Mouse (Mus musculus) ES-Bruce4 (cell line): ENCODE results near the gene Ccdc60. TPM values are rescaled to one million over a fixed set of nuclear protein-coding genes. Genes with fewer than 3 reads are reported as not detected.
"Not testable (repeated sequence)": the region's sequence is repeated elsewhere in the genome, so short reads cannot be mapped to it uniquely, and the experiment has no call there.

Source experiments
- H3K27ac ChIP-seq: 2 replicates; pipeline ENCODE4 v1.5.1; 2012; ENCODE audit warnings: low read length, inconsistent platforms; ENCODE audit not compliant: insufficient read depth
- H3K27me3 ChIP-seq: 2 replicates; pipeline ENCODE4 v1.6.1; 2012; ENCODE audit warnings: mild to moderate bottlenecking, low read length, inconsistent platforms; ENCODE audit not compliant: control insufficient read depth, poor library complexity, insufficient read depth, severe bottlenecking
- H3K36me3 ChIP-seq: 2 replicates; pipeline ENCODE4 v1.6.1; 2012; ENCODE audit warnings: inconsistent platforms, mild to moderate bottlenecking, low read length, moderate library complexity; ENCODE audit not compliant: control insufficient read depth, poor library complexity, insufficient read depth, severe bottlenecking
- H3K4me1 ChIP-seq: one replicate; pipeline ENCODE4 v1.8.1; 2011; ENCODE audit warnings: low read length; ENCODE audit not compliant: control insufficient read depth, insufficient read depth
- H3K4me3 ChIP-seq: 2 replicates; pipeline ENCODE4 v1.5.1; 2011; ENCODE audit warnings: low read depth, mild to moderate bottlenecking, low read length
- H3K9ac ChIP-seq: 2 replicates; pipeline ENCODE4 v1.6.1; 2012; ENCODE audit warnings: low read depth, mild to moderate bottlenecking, inconsistent platforms; ENCODE audit not compliant: poor library complexity, severe bottlenecking
- H3K9me3 ChIP-seq: replicated peaks from 2 replicates; pipeline ENCODE4 v1.6.1; 2012; ENCODE audit warnings: mild to moderate bottlenecking, low read length, inconsistent platforms; ENCODE audit not compliant: control insufficient read depth, poor library complexity, insufficient read depth, severe bottlenecking
- CTCF ChIP-seq: IDR thresholded peaks from one replicate; pipeline ENCODE4 v1.8.1; 2011; ENCODE audit warnings: low read depth, low read length
- EP300 ChIP-seq: IDR thresholded peaks from 2 replicates; pipeline ENCODE4 v1.6.1; 2011; ENCODE audit warnings: low read depth, low read length; ENCODE audit not compliant: insufficient read depth
- POLR2A ChIP-seq: IDR thresholded peaks from one replicate; pipeline ENCODE4 v1.8.1; 2011; ENCODE audit warnings: low read length; ENCODE audit not compliant: insufficient read depth
- polyA plus RNA-seq: library from polyadenylated mRNA; stranded (reverse); fragments of >200 nt; gene quantifications from 2 replicates; pipeline ENCODE4 v1.2.4, GENCODE M21; 2011; ENCODE audit warnings: low read depth; ENCODE audit not compliant: missing spikeins, insufficient read depth, insufficient read length

The Ccdc60 gene
- polyA plus RNA-seq, 1 experiment: 3.0 TPM

GRCm38 (mm10) chr5:116166965-116167364 is 121.8 kb downstream of the Ccdc60 start:
- Histone ChIP-seq H3K9me3 (peaks cover 3% of the 10 kb centered on the region; the same call in 1 of the 2 replicates), H3K4me3 (no peak overlapping the region)
- TF ChIP-seq POLR2A: no peak
- TF ChIP-seq CTCF: no peak
- TF ChIP-seq EP300: no peak

GRCm38 (mm10) chr5:116165203-116165888 is 123.4 kb downstream of the Ccdc60 start:
- Histone ChIP-seq H3K9me3 (peaks cover 2% of the 10 kb centered on the region; the same call in 1 of the 2 replicates), H3K9ac (no peak overlapping the region), H3K27me3 (no peaks in the 10 kb centered on the region; the same call in 1 of the 2 replicates), H3K4me1 (peaks cover 3% of the 10 kb centered on the region), H3K36me3 (no peaks in the 10 kb centered on the region), H3K4me3 (no peak overlapping the region), H3K27ac (no peak overlapping the region)
- no peak for TF ChIP-seq CTCF
- TF ChIP-seq EP300: no peak
- no peak for TF ChIP-seq POLR2A

More at GRCm38 (mm10) chr5:116166965-116167364, 121.8 kb downstream of the Ccdc60 start:
- Histone ChIP-seq H3K4me1 (peaks cover 3% of the 10 kb centered on the region), H3K27me3 (no peaks in the 10 kb centered on the region; the same call in 1 of the 2 replicates), H3K27ac (no peak overlapping the region), H3K9ac (no peak overlapping the region), H3K36me3 (no peaks in the 10 kb centered on the region)

GRCm38 (mm10) chr5:116154811-116155210 is 134.0 kb downstream of the Ccdc60 start:
- Histone ChIP-seq H3K9me3 (peaks cover 19% of the 10 kb centered on the region), H3K9ac (no peak overlapping the region), H3K27ac (no peak overlapping the region), H3K4me3 (no peak overlapping the region), H3K27me3 (no peaks in the 10 kb centered on the region), H3K4me1 (no peaks in the 10 kb centered on the region), H3K36me3 (no peaks in the 10 kb centered on the region)
- TF ChIP-seq EP300 (no peak), POLR2A (no peak), CTCF (no peak)

GRCm38 (mm10) chr5:116146446-116146845 is 142.3 kb downstream of the Ccdc60 start:
- H3K36me3 ChIP-seq: not testable (repeated sequence)

GRCm38 (mm10) chr5:116144711-116145110 is 144.1 kb downstream of the Ccdc60 start:
- Histone ChIP-seq H3K4me1 (peaks cover 6% of the 10 kb centered on the region), H3K9ac (no peak overlapping the region), H3K27me3 (no peaks in the 10 kb centered on the region), H3K9me3 (no peaks in the 10 kb centered on the region), H3K27ac (no peak overlapping the region), H3K4me3 (peak overlapping the region; percentile 56), H3K36me3 (no peaks in the 10 kb centered on the region)
- peak; percentile 18 for TF ChIP-seq POLR2A
- TF ChIP-seq CTCF: no peak

More at GRCm38 (mm10) chr5:116146446-116146845, 142.3 kb downstream of the Ccdc60 start:
- H3K4me1 ChIP-seq, H3K9ac ChIP-seq, H3K27ac ChIP-seq, H3K4me3 ChIP-seq, H3K27me3 ChIP-seq, H3K9me3 ChIP-seq: not testable (repeated sequence)

- Histone ChIP-seq H3K36me3 (no peaks in the 10 kb centered on the region), H3K27me3 (no peaks in the 10 kb centered on the region), H3K4me1 (peaks cover 8% of the 10 kb centered on the region), H3K4me3 (no peak overlapping the region), H3K9ac (no peak overlapping the region), H3K27ac (peak overlapping the region; percentile 73), H3K9me3 (no peaks in the 10 kb centered on the region)
- TF ChIP-seq CTCF: no peak
- TF ChIP-seq POLR2A: no peak
- peak; percentile 87 for TF ChIP-seq EP300
Observed at GRCm38 (mm10) chr5:116140682-116141081, 148.1 kb downstream of the Ccdc60 start.
